Mouse (Mus musculus) forebrain, embryonic 14.5 days (tissue): ENCODE measurements around the gene Slc15a2. TPM values are rescaled to one million over a fixed set of nuclear protein-coding genes. Genes with fewer than 3 reads are reported as not detected.

ENCODE experiments used
- ATAC-seq: fragments of 200-750 bp; cut with Nextera tagmentation; 2 replicates; pipeline ENCODE4 v1.8.0; 2017; ENCODE audit warnings: mild to moderate bottlenecking, moderate library complexity
- DNase-seq: peaks from one replicate; pipeline ENCODE4 v3.0.0-alpha.2; 2015; ENCODE audit warnings: low spot score
- H3K27ac ChIP-seq: fragments of 300-500 bp; sonication (generic); 2 replicates; pipeline ENCODE4 v1.5.1; 2014; ENCODE audit warnings: low read depth, mild to moderate bottlenecking, control low read depth, low read length, moderate library complexity
- H3K27me3 ChIP-seq: fragments of 300-500 bp; sonication (generic); replicated peaks from 2 replicates; pipeline ENCODE4 v1.6.1; 2014; ENCODE audit warnings: low read length, control low read depth, mixed read lengths; ENCODE audit not compliant: control insufficient read depth, insufficient read depth
- H3K36me3 ChIP-seq: fragments of 300-500 bp; sonication (generic); 2 replicates; pipeline ENCODE4 v1.6.1; 2014; ENCODE audit warnings: low read length, control low read depth; ENCODE audit not compliant: control insufficient read depth, insufficient read depth
- H3K4me1 ChIP-seq: fragments of 300-500 bp; sonication (generic); 2 replicates; pipeline ENCODE4 v1.6.1; 2014; ENCODE audit warnings: antibody characterized with exemption, low read length, control low read depth; ENCODE audit not compliant: control insufficient read depth, insufficient read depth
- H3K4me2 ChIP-seq: fragments of 300-500 bp; sonication (generic); 2 replicates; pipeline ENCODE4 v1.6.1; 2014; ENCODE audit warnings: mild to moderate bottlenecking, control low read depth, low read length
- H3K4me3 ChIP-seq: fragments of 300-500 bp; sonication (generic); 2 replicates; pipeline ENCODE4 v1.5.1; 2014; ENCODE audit warnings: low read depth, low read length, control low read depth
- H3K9ac ChIP-seq: fragments of 300-500 bp; sonication (generic); 2 replicates; pipeline ENCODE4 v1.6.1; 2014; ENCODE audit warnings: mild to moderate bottlenecking, low read length, control low read depth, moderate library complexity
- H3K9me3 ChIP-seq: fragments of 300-500 bp; sonication (generic); replicated peaks from 2 replicates; pipeline ENCODE4 v1.6.1; 2016; ENCODE audit warnings: low read length, control low read depth, mixed read lengths; ENCODE audit not compliant: control insufficient read depth
- WGBS: fragments of 180-500 bp; shearing (Covaris S2); extraction: QIAGEN DNeasy Blood & Tissue Kit; methylation state at CpG from one replicate; pipeline ENCODE4 v1.1.7; 2014; 5-methylcytosine and 5-hydroxymethylcytosine counted together
- polyA plus RNA-seq: library from polyadenylated mRNA; unstranded; fragments of >200 nt; fragmentation: Nextera tagmentation; extraction: Ambion mirVana; gene quantifications from 2 replicates; pipeline ENCODE4 v1.2.1, GENCODE M21; 2014

The Slc15a2 gene
- polyA plus RNA-seq, 1 experiment from 2014 or later: 12.1 TPM

DNA sequence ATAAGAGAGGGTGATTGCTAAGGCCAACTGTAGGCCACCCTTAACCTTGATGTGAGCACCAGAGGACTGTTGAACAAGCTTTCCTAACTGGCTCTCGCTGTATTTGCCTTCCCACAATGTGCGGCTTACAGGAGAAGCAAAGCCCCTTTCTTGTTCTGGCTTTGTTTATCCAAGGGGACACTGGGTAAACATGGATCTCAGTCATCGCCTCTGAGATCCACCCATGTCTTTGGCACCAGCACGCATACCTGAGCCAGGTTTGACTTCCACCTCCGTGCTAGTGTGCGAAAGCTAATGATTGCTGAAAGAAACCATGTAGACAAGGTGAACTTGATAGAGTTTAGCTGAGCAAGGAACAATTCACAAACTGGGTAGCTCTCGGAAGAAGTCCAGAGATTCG lies 41.2 kb downstream of the Slc15a2 start:
- H3K4me3 ChIP-seq: no peak overlapping the region
- no peak overlapping the region for H3K27ac ChIP-seq
- no peaks in the 10 kb centered on the region for H3K36me3 ChIP-seq
- H3K9me3 ChIP-seq: no peaks in the 10 kb centered on the region
- H3K9ac ChIP-seq: no peak overlapping the region
- DNase-seq: no peak
- no peak overlapping the region for H3K4me2 ChIP-seq
- ATAC-seq: no peak
- H3K4me1 ChIP-seq: no peaks in the 10 kb centered on the region
- WGBS: 90% methylated on average over 8 of the region's 8 CpGs
- no peaks in the 10 kb centered on the region for H3K27me3 ChIP-seq

DNA sequence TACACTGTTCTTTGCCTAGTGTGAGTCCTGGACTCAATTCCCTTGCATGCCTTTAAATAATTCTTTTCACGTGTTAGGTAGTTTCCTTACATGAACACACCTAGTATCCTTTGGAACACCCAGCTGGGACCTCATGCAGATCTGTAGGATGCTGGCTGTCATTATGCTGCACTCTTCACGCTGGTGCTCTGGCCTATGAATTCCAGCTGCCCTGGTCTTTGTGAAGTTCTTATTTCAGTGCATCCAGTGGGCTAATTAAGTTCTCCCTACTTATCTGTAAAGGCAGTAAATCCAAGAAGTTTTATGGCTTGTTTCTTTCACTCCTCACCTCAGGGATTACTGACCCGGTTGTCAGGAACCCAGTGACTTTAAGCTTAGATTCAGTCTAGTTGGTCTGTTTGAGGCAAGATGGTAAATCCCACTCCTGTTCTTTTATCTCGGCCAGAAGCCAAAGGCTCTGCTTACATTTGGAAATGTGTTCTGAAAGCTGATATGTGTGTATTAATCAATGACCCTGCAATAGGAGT lies 45.3 kb downstream of the Slc15a2 start:
- 30% methylated on average over 4 of the region's 4 CpGs for WGBS
- DNase-seq: no peak
- no peaks in the 10 kb centered on the region for H3K4me1 ChIP-seq

DNA sequence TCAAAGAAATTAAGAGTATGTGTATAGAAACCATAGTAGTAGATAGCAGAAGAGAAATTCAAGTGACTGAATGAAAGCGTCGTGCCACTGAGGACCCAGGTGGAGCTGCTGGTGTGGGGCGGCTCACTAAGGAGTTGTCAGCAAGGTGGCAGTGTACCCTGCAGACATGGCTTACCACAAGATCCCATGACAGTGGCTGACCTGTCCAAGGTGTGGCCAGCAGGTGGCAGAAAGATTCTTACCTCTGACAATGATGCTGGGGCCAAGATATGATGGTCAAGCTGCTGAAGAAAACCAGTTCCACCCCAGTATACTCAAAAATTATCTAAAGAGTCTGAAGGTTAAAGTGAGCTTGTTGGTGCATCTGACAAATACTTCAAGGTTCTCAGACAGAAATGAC lies 49.3 kb downstream of the Slc15a2 start:
- no peak overlapping the region for H3K4me3 ChIP-seq
- H3K4me2 ChIP-seq: no peak overlapping the region
- H3K36me3 ChIP-seq: no peaks in the 10 kb centered on the region
- 87% methylated on average over 3 of the region's 3 CpGs for WGBS
- no peak overlapping the region for H3K27ac ChIP-seq
- ATAC-seq (no peak), DNase-seq (no peak)
- no peaks in the 10 kb centered on the region for H3K27me3 ChIP-seq
- H3K9me3 ChIP-seq: no peaks in the 10 kb centered on the region
- H3K9ac ChIP-seq: no peak overlapping the region
- H3K4me1 ChIP-seq: no peaks in the 10 kb centered on the region

More for the DNA sequence above, 45.3 kb downstream of the Slc15a2 start:
- no peak overlapping the region for H3K27ac ChIP-seq
- no peaks in the 10 kb centered on the region for H3K27me3 ChIP-seq
- H3K9ac ChIP-seq: no peak overlapping the region
- no peak overlapping the region for H3K4me3 ChIP-seq
- no peaks in the 10 kb centered on the region for H3K36me3 ChIP-seq
- no peak overlapping the region for H3K4me2 ChIP-seq
- H3K9me3 ChIP-seq: no peaks in the 10 kb centered on the region
- no peak for ATAC-seq

DNA sequence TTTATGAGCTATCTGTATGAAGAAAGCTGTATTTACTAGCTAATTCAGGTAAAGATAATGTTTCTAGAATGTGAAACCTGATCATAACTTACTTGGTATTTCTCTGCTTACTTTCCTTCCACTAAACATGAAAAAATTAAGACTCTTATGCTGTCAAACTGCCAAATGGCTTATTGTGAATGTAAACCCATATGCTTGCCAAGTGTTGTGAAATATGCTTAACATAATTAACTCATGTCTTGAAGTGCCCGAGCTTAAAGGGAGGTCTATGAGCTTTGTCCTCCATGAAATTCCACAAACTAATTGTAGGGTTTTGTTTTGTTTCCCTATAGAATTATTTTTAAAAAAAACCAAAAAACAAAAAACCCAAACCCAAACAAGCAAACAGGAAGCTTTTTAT lies 50.9 kb downstream of the Slc15a2 start:
- 54% methylated on average over 1 of the region's 1 CpGs for WGBS
- peak; percentile 65 for DNase-seq
- no peaks in the 10 kb centered on the region for H3K36me3 ChIP-seq
- H3K4me3 ChIP-seq: no peak overlapping the region
- H3K27ac ChIP-seq: no peak overlapping the region
- H3K9ac ChIP-seq: no peak overlapping the region
- H3K27me3 ChIP-seq: no peaks in the 10 kb centered on the region
- no peaks in the 10 kb centered on the region for H3K4me1 ChIP-seq
- ATAC-seq: peak; percentile 32; the same call in 1 of the 2 replicates
- no peak overlapping the region for H3K4me2 ChIP-seq
- H3K9me3 ChIP-seq: no peaks in the 10 kb centered on the region

DNA sequence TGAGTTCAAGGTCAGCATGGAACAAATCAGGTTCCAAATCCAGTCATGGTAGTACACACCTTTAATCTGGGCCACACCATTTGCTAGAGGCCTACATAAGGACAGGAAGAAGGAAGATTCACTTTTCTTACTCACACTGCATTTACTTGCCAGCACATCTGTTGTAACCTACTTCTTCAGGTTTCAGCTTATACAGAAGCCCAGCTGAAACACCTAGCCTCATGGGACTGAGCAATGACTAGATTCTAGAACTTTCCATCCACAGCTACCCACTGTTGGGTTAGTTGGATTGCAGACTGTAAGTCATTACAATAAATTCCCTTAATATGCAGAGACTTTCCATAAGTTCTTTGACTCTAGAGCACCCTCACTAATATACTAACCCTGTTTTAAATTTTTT lies 52.2 kb downstream of the Slc15a2 start:
- Histone ChIP-seq H3K27me3 (no peaks in the 10 kb centered on the region), H3K4me1 (no peaks in the 10 kb centered on the region), H3K36me3 (no peaks in the 10 kb centered on the region), H3K9me3 (no peaks in the 10 kb centered on the region), H3K4me3 (no peak overlapping the region), H3K27ac (no peak overlapping the region), H3K4me2 (no peak overlapping the region), H3K9ac (no peak overlapping the region)
- ATAC-seq (no peak), DNase-seq (no peak)

DNA sequence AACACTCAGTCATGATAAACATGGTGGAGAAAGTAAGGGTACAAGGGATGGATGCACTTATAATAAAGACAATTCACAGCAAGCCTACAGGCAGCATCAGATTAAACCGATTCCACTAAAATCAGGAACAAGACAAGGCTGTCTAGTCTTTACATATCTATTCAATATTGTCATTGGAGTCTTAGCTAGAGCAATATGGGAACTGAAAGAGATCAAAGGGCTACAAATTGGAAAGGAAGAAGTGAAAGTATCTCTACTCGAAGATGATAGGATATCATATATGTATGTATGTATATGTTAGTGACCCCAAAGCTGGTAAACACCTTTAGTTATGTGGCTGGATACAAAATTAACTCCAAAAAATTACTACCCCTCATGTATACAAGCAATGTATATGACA lies 55.8 kb downstream of the Slc15a2 start:
- H3K9ac ChIP-seq: no peak overlapping the region
- H3K36me3 ChIP-seq: no peaks in the 10 kb centered on the region
- no peaks in the 10 kb centered on the region for H3K4me1 ChIP-seq
- DNase-seq (no peak), ATAC-seq (no peak)
- no peak overlapping the region for H3K4me2 ChIP-seq
- 91% methylated on average over 2 of the region's 2 CpGs for WGBS
- no peak overlapping the region for H3K4me3 ChIP-seq
- no peak overlapping the region for H3K27ac ChIP-seq
- H3K27me3 ChIP-seq: no peaks in the 10 kb centered on the region
- no peaks in the 10 kb centered on the region for H3K9me3 ChIP-seq

DNA sequence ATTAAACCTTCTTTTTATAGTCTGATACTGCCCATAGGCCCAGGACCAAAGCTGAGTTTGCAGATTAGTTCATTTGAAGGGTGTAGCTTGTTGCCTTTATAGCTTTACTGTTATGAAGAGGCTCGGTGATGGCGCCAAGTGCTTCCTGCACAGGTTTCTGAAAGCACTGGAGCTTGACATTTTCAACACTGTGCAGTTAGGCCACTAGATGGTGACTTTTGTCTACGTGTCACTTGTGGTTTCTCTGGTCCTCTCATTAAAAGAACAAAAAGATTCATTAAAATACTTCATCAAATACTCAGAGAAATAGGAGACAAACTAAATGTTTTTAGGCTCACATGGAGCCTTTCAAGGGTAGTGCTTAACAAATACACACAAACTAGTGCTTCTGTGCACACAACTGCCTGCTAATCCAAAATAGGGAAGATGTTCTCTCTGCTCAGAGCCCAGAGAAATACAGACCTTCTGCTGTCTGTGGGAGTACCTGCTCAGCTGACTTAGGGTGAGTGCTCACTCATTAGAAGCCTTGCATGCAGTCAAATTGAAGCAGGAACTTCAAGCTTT lies 60.8 kb downstream of the Slc15a2 start:
- Histone ChIP-seq H3K9me3 (no peaks in the 10 kb centered on the region), H3K4me3 (no peak overlapping the region), H3K27me3 (no peaks in the 10 kb centered on the region), H3K27ac (no peak overlapping the region), H3K36me3 (no peaks in the 10 kb centered on the region), H3K4me2 (no peak overlapping the region), H3K4me1 (no peaks in the 10 kb centered on the region), H3K9ac (no peak overlapping the region)
- ATAC-seq (no peak), DNase-seq (peak; percentile 53)
- WGBS: 64% methylated on average over 3 of the region's 3 CpGs

DNA sequence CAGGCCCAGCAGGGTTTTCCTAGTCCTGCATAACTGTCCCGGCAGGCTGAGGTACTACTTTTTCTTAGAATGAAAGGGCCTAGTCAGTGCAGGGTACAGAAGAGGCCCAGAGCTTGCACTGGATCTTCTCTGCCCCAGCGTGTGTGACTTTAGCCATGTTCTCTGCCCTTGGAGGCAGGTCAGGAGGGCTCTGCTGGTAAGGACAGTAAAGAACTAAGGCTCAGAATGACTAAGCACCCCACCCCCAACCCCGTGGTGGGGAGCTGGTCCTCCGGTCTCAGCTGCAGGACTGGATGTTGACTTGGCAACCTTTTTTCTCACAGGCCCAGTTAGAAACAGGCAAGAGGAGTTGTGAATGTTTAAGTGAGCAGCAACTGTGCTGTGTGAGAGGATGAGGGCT lies 62.0 kb downstream of the Slc15a2 start:
- Histone ChIP-seq H3K4me3 (no peak overlapping the region), H3K9me3 (no peaks in the 10 kb centered on the region), H3K4me1 (no peaks in the 10 kb centered on the region), H3K9ac (no peak overlapping the region), H3K27me3 (no peaks in the 10 kb centered on the region), H3K27ac (no peak overlapping the region), H3K4me2 (no peak overlapping the region), H3K36me3 (no peaks in the 10 kb centered on the region)
- ATAC-seq (no peak), DNase-seq (no peak)
- 16% methylated on average over 4 of the region's 4 CpGs for WGBS

DNA sequence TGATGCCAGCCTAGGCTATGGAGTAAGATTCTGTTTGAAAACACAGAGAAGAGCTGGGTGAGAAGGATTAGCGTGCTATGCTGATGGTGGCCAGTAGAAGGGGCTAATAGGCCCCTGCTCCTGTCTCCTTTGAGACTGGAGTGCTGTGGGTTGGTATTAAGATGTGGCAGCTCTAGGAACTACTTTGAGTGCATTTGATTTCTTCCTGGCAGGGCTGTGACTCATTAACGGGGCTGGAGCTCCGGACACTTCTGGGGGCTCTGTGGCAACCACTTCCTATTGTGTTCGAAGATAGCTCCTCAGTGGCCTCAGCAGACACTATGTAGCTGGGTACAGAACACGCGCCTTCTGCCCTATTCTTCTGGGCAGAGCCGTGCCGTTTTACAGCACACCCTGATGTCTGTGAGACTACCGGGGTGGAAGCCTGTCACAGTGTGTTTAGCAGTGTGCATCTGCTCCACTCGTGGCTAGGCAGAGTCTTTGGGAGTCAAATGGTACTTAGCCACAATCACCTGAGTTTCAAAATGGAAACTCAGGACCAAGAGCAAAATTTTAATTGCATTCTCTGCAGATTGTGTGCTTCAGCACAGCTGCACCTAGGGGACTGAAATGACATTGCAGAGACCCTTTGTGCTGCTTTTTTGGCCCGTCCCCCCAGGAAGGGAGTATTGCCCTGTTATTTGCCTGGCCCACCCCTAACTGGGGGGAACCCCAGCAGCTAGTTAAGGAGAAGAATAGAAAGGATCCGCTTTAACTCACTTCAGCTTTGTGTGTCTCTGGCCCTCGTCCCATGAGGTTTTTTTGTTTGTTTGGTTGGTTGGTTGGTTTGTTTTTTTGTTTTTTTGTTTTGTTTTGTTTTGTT lies 64.3 kb downstream of the Slc15a2 start:
- H3K9ac ChIP-seq: no peak overlapping the region
- peak; percentile 13 for DNase-seq
- H3K27me3 ChIP-seq: no peaks in the 10 kb centered on the region
- no peak overlapping the region for H3K4me3 ChIP-seq
- no peak; the same call in 1 of the 2 replicates for ATAC-seq
- 52% methylated on average over 13 of the region's 13 CpGs for WGBS
- H3K4me1 ChIP-seq: no peaks in the 10 kb centered on the region
- no peak overlapping the region for H3K27ac ChIP-seq
- H3K9me3 ChIP-seq: no peaks in the 10 kb centered on the region
- no peaks in the 10 kb centered on the region for H3K36me3 ChIP-seq
- H3K4me2 ChIP-seq: no peak overlapping the region
